Mouse (Mus musculus) frontal cortex, postnatal 36 days (tissue): ENCODE measurements around the gene Gm20388.

ENCODE experiments used
- DNase-seq, 2 experiments: peaks; one replicate each; pipeline ENCODE4 v3.0.0; 2022; ENCODE audit warnings: low spot score in 2 of 2

The Gm20388 gene

DNA sequence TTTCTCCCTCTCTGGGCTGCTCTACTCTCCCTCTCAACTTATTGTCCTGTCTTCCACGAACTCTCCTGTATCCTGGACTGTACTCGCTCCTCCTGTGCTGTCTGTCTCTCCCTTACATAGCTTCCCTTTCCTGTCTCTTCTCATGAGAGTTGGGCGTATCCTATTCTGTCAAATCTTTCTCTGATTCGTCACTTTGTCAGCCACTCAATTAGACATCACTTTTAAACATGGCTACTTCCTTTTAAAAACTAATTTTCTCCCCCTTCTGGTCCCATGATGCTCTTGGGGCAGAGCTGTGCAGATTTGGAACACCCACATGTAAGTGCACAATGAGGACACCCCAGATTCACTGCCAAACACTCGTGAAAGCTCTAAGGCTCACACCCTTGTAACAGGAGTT is 905.7 kb downstream of the Gm20388 start:
- no peak for DNase-seq

- DNase-seq = no peak
Measured at GRCm38 (mm10) chr8:120819906-120820305, 909.3 kb downstream of the Gm20388 start.

DNA sequence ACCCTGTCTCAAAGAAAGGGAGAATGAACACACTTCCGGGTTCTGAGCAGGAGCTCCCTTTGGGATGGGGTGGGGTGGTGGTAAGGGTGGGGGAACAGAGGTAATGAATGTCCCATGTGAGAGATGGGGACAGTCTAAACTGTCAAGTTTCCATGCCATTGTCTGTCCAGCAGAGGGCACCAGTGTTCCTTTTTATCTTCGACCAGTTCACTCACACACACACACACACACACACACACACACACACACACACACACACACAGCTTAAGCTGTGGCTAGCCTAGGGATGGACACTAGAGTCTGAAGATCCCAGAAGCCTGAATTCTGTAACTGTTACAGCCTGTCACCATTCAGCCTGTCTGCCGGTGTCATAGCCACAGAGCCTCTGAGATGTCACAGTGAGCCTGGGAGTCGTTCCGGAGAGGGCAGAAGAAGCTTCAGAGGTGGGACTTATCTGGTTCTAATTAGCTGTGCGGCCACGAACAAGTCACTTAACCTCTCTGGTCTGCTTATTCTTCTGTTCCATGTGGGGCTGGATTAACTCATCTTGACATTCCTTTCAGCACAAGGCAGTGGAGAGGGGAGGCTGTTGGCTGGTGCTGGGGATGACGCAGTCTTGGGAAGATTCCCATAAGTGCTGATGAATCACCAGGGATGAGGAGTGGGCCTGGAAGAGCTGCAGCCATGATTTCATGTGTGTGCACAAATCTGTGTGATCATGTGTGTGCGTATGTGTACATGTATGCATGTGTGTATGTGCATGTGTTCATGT is 910.9 kb downstream of the Gm20388 start:
- peak; percentile 30 to 55 for DNase-seq

- DNase-seq = no peak
Measured at GRCm38 (mm10) chr8:120823331-120823730, 912.7 kb downstream of the Gm20388 start.

DNA sequence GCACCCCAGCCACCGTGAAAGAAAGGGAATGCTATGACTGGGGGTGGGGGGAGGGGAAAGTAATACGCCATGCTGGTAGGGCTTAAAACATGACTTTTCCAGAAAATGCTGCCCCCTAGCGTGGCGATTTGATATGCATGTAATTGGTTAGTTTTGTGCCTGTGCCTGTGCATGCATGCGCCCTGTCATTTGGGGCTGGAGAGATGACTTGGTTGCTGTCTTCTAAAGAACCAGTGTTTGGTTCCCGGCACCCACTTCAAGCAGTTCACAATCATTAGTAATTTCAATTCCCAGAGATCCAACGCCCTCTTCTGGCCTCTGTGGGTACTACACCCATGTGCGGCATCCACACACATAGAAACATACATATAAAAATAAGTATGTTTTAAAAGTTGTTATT is 913.2 kb downstream of the Gm20388 start:
- DNase-seq = no peak

DNA sequence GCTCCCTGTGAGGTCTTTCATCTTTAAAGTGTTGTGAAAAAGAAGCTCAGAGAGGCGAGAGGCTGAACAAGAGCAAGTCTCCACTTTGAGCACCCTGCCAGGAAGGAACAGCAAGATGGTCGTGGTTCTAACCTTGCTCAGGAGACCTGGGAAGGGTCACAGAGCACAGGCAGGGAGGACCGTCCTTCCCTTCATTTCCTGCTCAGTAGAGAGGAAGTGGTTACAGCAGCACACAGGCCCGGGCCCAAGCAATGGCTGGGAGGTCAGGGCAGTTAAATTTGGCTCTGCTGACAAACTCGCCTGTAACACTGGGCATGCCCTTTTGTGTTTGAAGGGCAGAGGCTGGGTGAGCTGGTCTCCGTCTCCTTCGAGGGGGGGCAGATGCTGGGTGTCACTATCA is 914.0 kb downstream of the Gm20388 start:
- DNase-seq = no peak

GRCm38 (mm10) chr8:120828279-120828678 is 917.6 kb downstream of the Gm20388 start:
- peak in 1 of 2 experiments; percentile 10 for DNase-seq

GRCm38 (mm10) chr8:120830661-120831060 is 920.0 kb downstream of the Gm20388 start:
- DNase-seq = no peak

GRCm38 (mm10) chr8:120832022-120832421 is 921.4 kb downstream of the Gm20388 start:
- DNase-seq = no peak

DNA sequence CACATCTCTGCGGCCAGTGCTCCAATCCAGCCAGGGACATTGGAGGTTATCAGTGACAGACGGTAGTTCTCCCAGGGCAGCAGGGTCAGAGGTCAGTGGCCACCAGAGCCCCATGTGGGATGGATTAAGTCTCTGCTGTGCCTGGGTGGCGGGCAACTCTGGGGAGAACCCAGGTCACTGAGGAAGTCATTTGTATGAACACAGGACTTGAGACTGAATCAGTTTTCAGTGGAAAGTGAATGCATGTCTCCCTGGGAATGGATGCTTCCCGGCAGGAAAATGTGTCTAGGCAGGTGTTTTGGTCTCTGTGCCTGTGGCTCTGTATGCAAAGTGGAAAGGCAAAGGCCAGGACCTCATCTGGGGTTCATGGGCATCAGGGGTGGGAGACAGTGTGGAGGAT is 922.6 kb downstream of the Gm20388 start:
- no peak for DNase-seq

DNA sequence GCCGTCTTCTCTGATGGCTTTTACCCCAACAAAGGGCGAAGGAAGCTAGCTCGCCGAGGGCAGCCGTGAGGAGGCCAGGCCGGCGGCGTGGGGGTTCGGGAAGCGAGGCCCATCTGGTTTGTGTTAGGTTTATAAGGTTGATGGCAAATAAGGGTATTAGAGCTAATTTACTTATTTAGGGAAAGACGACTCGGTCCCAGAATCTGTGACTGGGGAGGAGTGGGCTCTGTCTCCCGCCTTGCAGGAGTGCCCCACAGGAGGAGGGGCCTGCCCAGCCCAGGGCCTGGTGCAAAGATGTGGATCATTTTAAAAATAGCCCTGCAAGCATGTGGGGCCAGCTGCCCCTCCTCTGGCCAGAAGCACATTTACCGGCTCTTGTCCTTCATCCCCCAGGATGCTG is 928.4 kb downstream of the Gm20388 start:
- no peak for DNase-seq

GRCm38 (mm10) chr8:120843084-120843483 is 932.4 kb downstream of the Gm20388 start:
- DNase-seq = no peak

- no peak for DNase-seq
Measured at GRCm38 (mm10) chr8:120846018-120846417, 935.4 kb downstream of the Gm20388 start.

DNA sequence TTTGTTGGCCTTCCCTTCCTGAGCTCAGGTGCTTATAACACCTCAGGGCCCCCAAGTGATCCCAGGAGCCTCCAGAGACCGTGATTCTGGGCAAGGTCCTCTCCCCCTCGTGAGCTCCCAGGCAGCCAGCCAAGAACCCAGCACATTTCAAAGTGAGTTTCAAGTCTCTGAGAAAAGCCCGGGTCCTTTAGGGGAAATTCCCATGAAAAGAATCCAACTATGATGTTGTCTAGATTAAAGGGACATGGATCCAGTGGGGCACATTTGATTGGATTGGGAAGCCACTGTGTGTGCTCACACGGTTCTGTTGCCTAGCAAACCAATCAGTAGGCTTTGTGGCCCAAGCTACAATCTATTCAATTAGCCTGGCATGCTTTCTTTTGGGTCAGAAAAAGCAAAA is 936.6 kb downstream of the Gm20388 start:
- DNase-seq = peak in 1 of 2 experiments; percentile 7

DNA sequence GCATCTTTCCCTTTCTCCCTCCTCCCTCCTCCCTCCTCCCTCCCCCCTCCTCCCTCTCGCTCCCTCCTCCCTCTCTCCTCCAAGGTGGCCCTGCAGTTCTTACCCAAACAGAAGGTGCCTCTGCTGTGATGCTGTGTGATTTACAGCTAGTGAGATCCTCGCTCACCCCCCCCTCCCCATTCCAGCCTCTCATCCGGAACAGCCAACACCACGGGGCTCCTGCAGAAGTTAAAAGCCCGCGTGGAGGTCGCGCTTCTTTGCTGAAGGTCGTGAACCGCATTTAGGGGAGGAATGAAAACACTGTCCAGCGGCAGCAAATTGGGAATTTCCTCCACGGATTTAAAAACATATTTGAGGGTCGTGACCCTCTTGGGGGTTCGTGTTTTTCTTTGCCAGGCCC is 937.1 kb downstream of the Gm20388 start:
- DNase-seq = no peak

- no peak for DNase-seq
Measured at GRCm38 (mm10) chr8:120848434-120848833, 937.8 kb downstream of the Gm20388 start.

DNA sequence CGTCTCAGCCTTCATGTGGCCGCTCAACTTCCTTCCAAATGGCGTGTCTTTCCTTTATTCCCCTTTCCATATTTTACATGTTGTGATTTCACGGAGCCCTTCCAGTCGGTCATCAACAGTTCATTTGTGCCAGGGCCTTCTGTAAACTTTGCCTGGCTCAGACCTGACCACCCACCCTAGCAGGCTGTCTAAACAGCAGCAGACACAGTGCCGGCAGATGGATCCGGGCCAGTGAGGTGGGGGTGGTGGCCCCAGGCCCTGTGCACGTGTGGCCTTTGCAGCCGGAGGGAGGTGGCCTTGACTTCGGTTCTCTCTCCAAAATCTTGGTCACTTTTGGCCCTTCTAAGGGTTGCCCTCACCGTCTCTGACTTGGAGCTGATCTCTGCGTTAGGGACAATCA is 940.8 kb downstream of the Gm20388 start:
- no peak for DNase-seq

DNA sequence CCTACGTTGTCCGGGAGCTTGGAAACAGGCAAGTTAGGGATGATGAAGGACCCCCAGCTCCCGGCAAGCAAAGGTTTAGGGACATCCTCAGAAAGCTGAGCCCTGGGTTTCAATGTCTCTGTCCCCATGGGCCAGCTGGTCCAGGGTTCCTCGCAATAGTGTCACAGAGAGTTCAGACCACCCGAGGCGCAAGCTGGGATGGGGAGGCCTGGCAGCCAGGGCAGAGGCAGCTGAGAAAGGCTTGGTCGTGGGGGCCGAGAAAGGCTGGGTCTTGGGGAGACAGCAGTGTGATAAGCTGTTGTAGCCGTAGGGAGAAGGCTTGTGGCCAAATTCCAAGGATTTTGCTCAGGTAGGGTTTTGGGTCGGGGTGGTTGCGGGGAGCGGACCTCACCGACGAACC is 949.2 kb downstream of the Gm20388 start:
- DNase-seq = no peak

DNA sequence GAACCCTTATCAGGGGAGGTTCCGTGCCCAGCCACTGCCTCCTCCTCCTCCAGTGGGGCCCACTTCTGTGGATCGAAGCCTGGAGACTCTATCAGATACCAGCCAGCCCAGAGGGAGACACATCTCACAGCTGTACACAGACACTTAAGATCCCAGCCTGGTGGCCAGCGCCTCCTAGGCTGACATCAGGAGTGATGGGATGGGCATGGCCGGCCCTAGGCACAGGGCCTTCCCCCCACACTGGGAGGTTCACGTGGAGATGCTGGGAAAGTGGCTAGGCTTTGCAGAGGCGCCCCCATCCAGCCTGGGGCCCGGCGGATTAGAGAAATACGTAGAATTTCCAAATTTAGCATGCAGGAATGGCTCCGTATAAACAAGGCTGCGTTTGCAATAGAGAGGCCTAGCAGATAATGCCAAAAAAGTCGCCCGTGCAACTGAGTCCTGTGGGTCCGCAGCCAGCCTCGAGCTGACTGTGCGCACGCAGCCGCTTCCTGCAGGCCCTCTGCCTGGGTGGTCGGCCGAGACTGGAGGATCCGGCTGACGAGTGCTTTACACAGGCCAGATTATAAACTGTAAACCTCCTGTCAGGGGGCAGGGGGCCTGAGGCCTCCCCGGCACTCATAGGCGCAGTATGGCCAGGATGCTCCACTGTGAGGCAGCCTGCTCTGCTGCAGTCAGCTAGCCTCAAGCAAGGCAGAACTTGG is 949.9 kb downstream of the Gm20388 start:
- no peak for DNase-seq

- no peak for DNase-seq
Measured at GRCm38 (mm10) chr8:120863683-120864082, 953.0 kb downstream of the Gm20388 start.

DNA sequence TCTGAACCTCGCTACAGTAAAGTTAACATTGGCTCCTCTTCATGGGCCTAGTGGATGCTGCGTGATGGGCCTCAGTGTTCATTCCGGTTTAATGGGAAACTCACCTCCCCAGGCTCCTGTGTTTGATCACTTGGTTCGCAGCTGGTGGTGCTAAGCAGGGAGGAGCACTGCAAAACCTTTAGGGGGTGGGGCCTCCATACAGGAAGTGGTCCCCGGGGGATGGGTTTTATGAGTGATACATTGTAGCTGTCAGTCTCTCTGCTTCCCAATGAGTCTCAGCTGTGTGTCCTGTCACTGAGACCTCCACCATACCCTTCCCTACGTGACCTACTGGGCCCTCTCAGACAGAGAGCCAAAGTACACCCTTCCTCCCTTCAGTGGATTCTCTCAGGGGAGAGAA is 956.7 kb downstream of the Gm20388 start:
- no peak for DNase-seq

DNA sequence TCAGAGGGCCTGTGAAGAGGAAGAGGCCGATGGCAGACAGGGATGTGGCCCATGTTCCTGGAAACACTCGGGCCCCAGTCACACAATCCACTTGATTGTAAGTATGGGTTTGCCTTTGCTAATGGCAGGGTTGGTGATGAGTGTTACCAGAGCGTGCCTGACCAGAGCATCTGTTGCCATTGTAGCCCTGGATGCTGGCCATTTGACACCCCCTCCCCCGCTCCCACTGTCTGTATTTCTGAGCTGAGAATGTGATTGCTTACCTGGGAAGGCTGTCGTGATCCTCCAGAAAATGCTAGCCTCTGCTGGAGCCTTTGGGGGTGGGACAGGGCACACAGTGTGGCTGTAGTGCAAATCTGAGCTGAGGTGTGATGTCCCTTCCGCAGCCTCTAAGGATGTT is 962.0 kb downstream of the Gm20388 start:
- no peak for DNase-seq
